Mouse (Mus musculus) limb, embryonic 12.5 days (tissue): ENCODE results near the gene Ilkap. TPM values are rescaled to one million over a fixed set of nuclear protein-coding genes. Genes with fewer than 3 reads are reported as not detected.

Experiments
- ATAC-seq: fragments of 200-750 bp; cut with Nextera tagmentation; 2 replicates; pipeline ENCODE4 v1.8.0; 2017; ENCODE audit warnings: low read depth, moderate TSS enrichment; ENCODE audit not compliant: insufficient number of reproducible peaks, insufficient read depth, low FRiP score, low TSS enrichment
- H3K27ac ChIP-seq: fragments of 300-500 bp; sonication (generic); 2 replicates; pipeline ENCODE4 v1.5.1; 2016; ENCODE audit warnings: mild to moderate bottlenecking, moderate library complexity
- H3K27me3 ChIP-seq: fragments of 300-500 bp; sonication (generic); 2 replicates; pipeline ENCODE4 v1.6.1; 2016; ENCODE audit warnings: mild to moderate bottlenecking, moderate library complexity
- H3K36me3 ChIP-seq: fragments of 300-500 bp; sonication (generic); 2 replicates; pipeline ENCODE4 v1.6.1; 2016; ENCODE audit warnings: mild to moderate bottlenecking, moderate library complexity
- H3K4me1 ChIP-seq: fragments of 300-500 bp; sonication (generic); replicated peaks from 2 replicates; pipeline ENCODE4 v1.6.1; 2016
- H3K4me2 ChIP-seq: fragments of 300-500 bp; sonication (generic); 2 replicates; pipeline ENCODE4 v1.6.1; 2016; ENCODE audit warnings: mild to moderate bottlenecking, moderate library complexity
- H3K4me3 ChIP-seq: fragments of 300-500 bp; sonication (generic); replicated peaks from 2 replicates; pipeline ENCODE4 v1.5.1; 2016; ENCODE audit warnings: mild to moderate bottlenecking
- H3K9ac ChIP-seq: fragments of 300-500 bp; sonication (generic); replicated peaks from 2 replicates; pipeline ENCODE4 v1.6.1; 2016; ENCODE audit warnings: mild to moderate bottlenecking, moderate library complexity
- H3K9me3 ChIP-seq: fragments of 300-500 bp; sonication (generic); 2 replicates; pipeline ENCODE4 v1.6.1; 2016; ENCODE audit warnings: mild to moderate bottlenecking, moderate library complexity
- WGBS: fragments of 180-500 bp; shearing (Covaris S2); methylation state at CpG from one replicate; pipeline ENCODE4 v1.1.7; 2016; 5-methylcytosine and 5-hydroxymethylcytosine counted together
- polyA plus RNA-seq: library from polyadenylated mRNA; unstranded; fragments of >200 nt; fragmentation: Nextera tagmentation; extraction: Ambion mirVana; gene quantifications from 2 replicates; pipeline ENCODE4 v1.2.1, GENCODE M21; 2016

Gene Ilkap
- polyA plus RNA-seq, 1 experiment from 2014 or later = 186 TPM

DNA sequence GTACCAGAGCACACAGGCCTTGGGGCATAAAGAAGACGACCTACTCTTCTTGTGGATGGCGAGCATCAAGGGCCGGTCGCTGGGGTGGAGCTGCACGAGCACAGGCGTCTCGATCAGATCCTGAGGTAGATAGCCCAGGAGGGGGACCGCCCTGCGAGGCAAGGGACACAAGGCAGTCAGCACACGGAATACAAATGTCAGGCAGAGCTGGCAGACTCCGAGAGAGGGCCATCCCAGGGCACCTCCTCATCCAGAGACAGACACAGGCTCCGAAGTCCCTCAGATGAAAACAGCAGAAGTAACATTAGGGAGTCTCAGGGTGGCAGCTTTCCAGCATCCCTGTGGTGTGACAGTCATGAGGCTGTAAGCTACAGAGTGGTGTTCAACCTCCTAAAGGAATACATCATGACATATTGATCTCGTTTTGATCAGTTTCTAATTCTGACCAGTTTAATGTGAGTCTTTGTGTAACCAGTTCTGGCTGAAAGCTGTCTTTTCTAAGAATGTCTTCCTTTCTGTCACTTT lies 37.1 kb upstream of the Ilkap start:
- WGBS = 84% methylated on average over 13 of the region's 13 CpGs
- Histone ChIP-seq H3K36me3 (no peaks in the 10 kb centered on the region), H3K9ac (no peak overlapping the region), H3K4me2 (no peak overlapping the region), H3K9me3 (no peaks in the 10 kb centered on the region), H3K27me3 (no peaks in the 10 kb centered on the region), H3K4me1 (peaks cover 10% of the 10 kb centered on the region), H3K4me3 (no peak overlapping the region), H3K27ac (peak overlapping the region; percentile 66)
- ATAC-seq = no peak

GRCm38 (mm10) chr1:91434905-91435304 lies 36.3 kb upstream of the Ilkap start:
- no peak overlapping the region for H3K4me2 ChIP-seq
- H3K36me3 ChIP-seq = 0 out of 2 replicates have a peak, but pooled peaks cover under 1% of the 10 kb centered on the region
- WGBS = 91% methylated on average over 8 of the region's 8 CpGs
- H3K9me3 ChIP-seq = no peaks in the 10 kb centered on the region
- ATAC-seq = no peak
- H3K27me3 ChIP-seq = no peaks in the 10 kb centered on the region
- peaks cover 10% of the 10 kb centered on the region for H3K4me1 ChIP-seq
- no peak overlapping the region for H3K27ac ChIP-seq
- no peak overlapping the region for H3K4me3 ChIP-seq
- no peak overlapping the region for H3K9ac ChIP-seq

DNA sequence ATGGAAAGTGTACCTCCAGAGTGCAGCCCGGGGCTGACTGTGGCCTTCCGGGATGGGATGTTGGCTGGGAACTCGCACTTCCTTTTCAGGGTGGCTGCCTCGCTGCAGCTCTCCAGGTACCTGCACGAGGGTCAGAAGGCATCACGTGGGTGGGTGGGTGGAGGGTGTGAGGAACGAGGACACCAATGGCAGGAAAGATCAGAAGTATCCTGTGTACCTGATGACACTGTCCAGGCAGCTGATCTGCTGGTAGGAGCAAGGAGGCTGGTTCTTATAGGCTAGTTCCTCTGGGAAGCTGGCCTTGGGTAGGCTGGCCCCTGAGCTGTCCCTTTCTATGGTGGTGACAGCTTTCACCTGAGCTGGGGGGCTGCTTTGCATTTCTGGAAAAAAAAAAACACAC lies 32.1 kb upstream of the Ilkap start:
- H3K4me3 ChIP-seq = no peak overlapping the region
- H3K36me3 ChIP-seq = 0 out of 2 replicates have a peak, but pooled peaks cover 8% of the 10 kb centered on the region
- no peaks in the 10 kb centered on the region for H3K27me3 ChIP-seq
- no peak overlapping the region for H3K4me2 ChIP-seq
- no peaks in the 10 kb centered on the region for H3K9me3 ChIP-seq
- WGBS = 78% methylated on average over 7 of the region's 7 CpGs
- no peak overlapping the region for H3K9ac ChIP-seq
- no peak overlapping the region for H3K27ac ChIP-seq
- H3K4me1 ChIP-seq = no peaks in the 10 kb centered on the region; the same call in 1 of the 2 replicates
- no peak for ATAC-seq

GRCm38 (mm10) chr1:91429212-91429611 lies 30.6 kb upstream of the Ilkap start:
- H3K4me1 ChIP-seq = peaks cover 7% of the 10 kb centered on the region; the same call in 1 of the 2 replicates
- no peak overlapping the region for H3K27ac ChIP-seq
- H3K4me3 ChIP-seq = no peak overlapping the region
- no peaks in the 10 kb centered on the region for H3K9me3 ChIP-seq
- no peaks in the 10 kb centered on the region for H3K27me3 ChIP-seq
- no peak overlapping the region for H3K9ac ChIP-seq
- no peak overlapping the region for H3K4me2 ChIP-seq
- ATAC-seq = no peak
- H3K36me3 ChIP-seq = 0 out of 2 replicates have a peak, but pooled peaks cover 8% of the 10 kb centered on the region
- 90% methylated on average over 10 of the region's 10 CpGs for WGBS

GRCm38 (mm10) chr1:91428614-91429013 lies 30.0 kb upstream of the Ilkap start:
- 0 out of 2 replicates have a peak, but pooled peaks cover 8% of the 10 kb centered on the region for H3K36me3 ChIP-seq
- 37% methylated on average over 4 of the region's 4 CpGs for WGBS
- H3K9ac ChIP-seq = no peak overlapping the region
- no peak overlapping the region for H3K27ac ChIP-seq
- peaks cover 13% of the 10 kb centered on the region for H3K4me1 ChIP-seq
- no peak overlapping the region for H3K4me3 ChIP-seq
- ATAC-seq = no peak
- H3K27me3 ChIP-seq = no peaks in the 10 kb centered on the region
- H3K4me2 ChIP-seq = no peak overlapping the region
- no peaks in the 10 kb centered on the region for H3K9me3 ChIP-seq

- 80% methylated on average over 9 of the region's 9 CpGs for WGBS
- Histone ChIP-seq H3K4me3 (no peak overlapping the region), H3K27ac (no peak overlapping the region), H3K4me2 (no peak overlapping the region), H3K9ac (no peak overlapping the region), H3K9me3 (no peaks in the 10 kb centered on the region), H3K36me3 (0 out of 2 replicates have a peak, but pooled peaks cover 8% of the 10 kb centered on the region), H3K4me1 (peaks cover 16% of the 10 kb centered on the region), H3K27me3 (no peaks in the 10 kb centered on the region)
- no peak for ATAC-seq
Observed at GRCm38 (mm10) chr1:91426397-91426796, 27.8 kb upstream of the Ilkap start.

- no peaks in the 10 kb centered on the region for H3K9me3 ChIP-seq
- ATAC-seq = no peak
- 88% methylated on average over 8 of the region's 8 CpGs for WGBS
- no peak overlapping the region for H3K27ac ChIP-seq
- H3K9ac ChIP-seq = no peak overlapping the region
- H3K4me1 ChIP-seq = peaks cover 16% of the 10 kb centered on the region
- H3K4me2 ChIP-seq = no peak overlapping the region
- 0 out of 2 replicates have a peak, but pooled peaks cover 3% of the 10 kb centered on the region for H3K36me3 ChIP-seq
- H3K27me3 ChIP-seq = no peaks in the 10 kb centered on the region
- H3K4me3 ChIP-seq = no peak overlapping the region
Observed at GRCm38 (mm10) chr1:91420601-91421065, 22.0 kb upstream of the Ilkap start.

DNA sequence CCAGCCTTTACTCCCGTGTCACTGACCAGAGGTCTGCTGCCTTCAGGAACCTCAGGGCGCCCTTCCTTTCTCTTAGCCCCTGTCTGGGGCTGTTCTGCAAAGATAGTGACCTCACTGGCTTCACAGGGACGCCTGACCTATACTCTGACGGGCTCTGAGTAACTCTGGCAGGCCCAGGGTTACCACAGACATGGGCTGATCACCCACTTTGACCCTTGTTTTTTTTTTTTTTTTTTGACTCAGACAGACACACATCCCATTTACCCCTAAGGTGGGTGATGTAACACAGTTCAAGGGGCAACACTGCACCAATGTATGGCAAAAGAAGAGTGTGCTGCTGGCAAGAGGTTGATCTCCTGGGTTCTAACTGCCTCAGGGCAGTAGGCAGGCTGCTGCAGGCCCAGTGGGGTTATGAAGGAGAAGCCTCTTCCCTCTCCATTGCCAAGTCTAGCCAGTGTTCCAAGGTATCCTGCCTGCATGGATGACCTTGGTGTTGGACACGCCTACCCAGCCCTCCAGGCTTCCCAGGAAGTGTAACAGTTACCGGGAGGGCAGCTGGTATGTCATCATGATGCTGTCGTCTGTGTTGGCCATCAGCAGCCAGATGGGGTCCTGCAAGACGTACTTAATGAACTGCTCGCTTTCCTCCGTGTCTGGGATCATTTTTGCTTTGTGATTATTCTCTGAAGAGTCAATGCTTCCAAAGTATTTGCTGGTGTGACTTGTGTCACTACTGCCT lies 21.4 kb upstream of the Ilkap start:
- no peak for ATAC-seq

GRCm38 (mm10) chr1:91417991-91418390 lies 19.4 kb upstream of the Ilkap start:
- Histone ChIP-seq H3K4me1 (peaks cover 21% of the 10 kb centered on the region), H3K4me3 (no peak overlapping the region), H3K27me3 (no peaks in the 10 kb centered on the region), H3K9me3 (no peaks in the 10 kb centered on the region), H3K9ac (no peak overlapping the region), H3K4me2 (no peak overlapping the region), H3K36me3 (0 out of 2 replicates have a peak, but pooled peaks cover 3% of the 10 kb centered on the region), H3K27ac (no peak overlapping the region)
- WGBS = 68% methylated on average over 1 of the region's 1 CpGs
- no peak for ATAC-seq

More for the DNA sequence above, 21.4 kb upstream of the Ilkap start:
- Histone ChIP-seq H3K9me3 (no peaks in the 10 kb centered on the region), H3K27me3 (no peaks in the 10 kb centered on the region), H3K9ac (no peak overlapping the region), H3K4me3 (no peak overlapping the region), H3K27ac (no peak overlapping the region), H3K4me2 (no peak overlapping the region), H3K36me3 (0 out of 2 replicates have a peak, but pooled peaks cover 3% of the 10 kb centered on the region), H3K4me1 (peaks cover 20% of the 10 kb centered on the region)
- 61% methylated on average over 10 of the region's 10 CpGs for WGBS

GRCm38 (mm10) chr1:91415311-91415710 lies 16.7 kb upstream of the Ilkap start:
- Histone ChIP-seq H3K4me2 (peak overlapping the region; percentile 96; the same call in 1 of the 2 replicates), H3K36me3 (0 out of 2 replicates have a peak, but pooled peaks cover 8% of the 10 kb centered on the region), H3K4me1 (peaks cover 35% of the 10 kb centered on the region), H3K9ac (peak overlapping the region; percentile 84; the same call in 1 of the 2 replicates), H3K27me3 (no peaks in the 10 kb centered on the region), H3K4me3 (no peak overlapping the region), H3K27ac (peak overlapping the region; percentile 96), H3K9me3 (no peaks in the 10 kb centered on the region)
- 71% methylated on average over 5 of the region's 5 CpGs for WGBS
- ATAC-seq = no peak

DNA sequence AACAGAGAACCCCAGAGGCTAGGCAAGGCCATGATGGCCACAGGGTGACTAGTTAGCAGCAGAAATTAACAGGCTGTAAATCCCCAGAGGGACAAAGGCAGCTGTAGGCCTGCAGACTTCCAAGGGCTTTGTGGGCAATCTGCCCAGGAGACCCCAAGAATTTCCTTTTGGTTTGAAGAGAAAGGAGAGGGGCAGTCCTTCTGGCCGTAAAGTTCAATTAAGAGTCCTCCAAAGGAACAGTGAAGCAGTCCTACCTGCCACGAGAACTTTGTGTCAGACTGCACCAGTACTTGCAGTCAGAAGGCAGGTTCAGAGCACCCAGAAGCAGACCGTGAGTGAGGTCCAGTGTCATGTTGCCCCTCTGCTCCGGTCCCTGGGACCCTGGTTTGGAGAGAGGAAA lies 16.3 kb upstream of the Ilkap start:
- Histone ChIP-seq H3K36me3 (0 out of 2 replicates have a peak, but pooled peaks cover 8% of the 10 kb centered on the region), H3K27ac (peak overlapping the region; percentile 96), H3K9me3 (no peaks in the 10 kb centered on the region), H3K4me2 (peak overlapping the region; percentile 96), H3K27me3 (no peaks in the 10 kb centered on the region), H3K4me3 (0 out of 2 replicates have a peak overlapping the region, but pooled peaks have one; percentile 74), H3K4me1 (peaks cover 35% of the 10 kb centered on the region), H3K9ac (peak overlapping the region; percentile 84)
- WGBS = 24% methylated on average over 4 of the region's 4 CpGs
- ATAC-seq = no peak
